Mouse (Mus musculus) right cerebral cortex, postnatal 14 days (tissue): ENCODE measurements at regions not wholly inside any gene's neighbourhood (a gene's known extent, or its start where the extent isn't known, plus 50 kb on each side); places are given as distances from the start of the nearest gene placed in this dataset.

Source experiments
- DNase-seq: peaks from one replicate; pipeline ENCODE4 v3.0.0; 2022

GRCm38 (mm10) chr8:126807171-126807768 is 138.4 kb downstream of the Tomm20 start:
- no peak for DNase-seq

- no peak for DNase-seq
Observed at GRCm38 (mm10) chr8:126806591-126806990, 139.1 kb downstream of the Tomm20 start.

- no peak for DNase-seq
Observed at GRCm38 (mm10) chr8:126806181-126806560, 139.5 kb downstream of the Tomm20 start.

GRCm38 (mm10) chr8:126805365-126806180 is 140.1 kb downstream of the Tomm20 start:
- DNase-seq, result no peak

GRCm38 (mm10) chr8:126804115-126804514 is 141.5 kb downstream of the Tomm20 start:
- no peak for DNase-seq

- DNase-seq, result no peak
Observed at GRCm38 (mm10) chr8:126802641-126803040, 143.0 kb downstream of the Tomm20 start.

GRCm38 (mm10) chr8:126800976-126801375 is 144.7 kb downstream of the Tomm20 start:
- no peak for DNase-seq

GRCm38 (mm10) chr8:126797571-126798334 is 147.9 kb downstream of the Tomm20 start:
- DNase-seq, result no peak

- DNase-seq, result no peak
Observed at GRCm38 (mm10) chr8:126793657-126794056, 152.0 kb downstream of the Tomm20 start.

- no peak for DNase-seq
Observed at GRCm38 (mm10) chr8:126791069-126791468, 154.6 kb downstream of the Tomm20 start.

GRCm38 (mm10) chr8:126790214-126790613 is 155.4 kb downstream of the Tomm20 start:
- DNase-seq, result no peak

GRCm38 (mm10) chr8:126789076-126789475 is 156.6 kb downstream of the Tomm20 start:
- no peak for DNase-seq

GRCm38 (mm10) chr8:126788669-126789068 is 157.0 kb downstream of the Tomm20 start:
- DNase-seq, result no peak

GRCm38 (mm10) chr8:126787398-126787797 is 158.2 kb downstream of the Tomm20 start:
- no peak for DNase-seq

- DNase-seq, result no peak
Observed at GRCm38 (mm10) chr8:126785211-126785610, 160.4 kb downstream of the Tomm20 start.

- no peak for DNase-seq
Observed at GRCm38 (mm10) chr8:126784604-126785003, 161.0 kb downstream of the Tomm20 start.

GRCm38 (mm10) chr8:126783703-126784440 is 161.8 kb downstream of the Tomm20 start:
- no peak for DNase-seq

GRCm38 (mm10) chr8:126778673-126779072 is 167.0 kb downstream of the Tomm20 start:
- DNase-seq, result no peak

- DNase-seq, result no peak
Observed at GRCm38 (mm10) chr8:126778131-126778530, 167.5 kb downstream of the Tomm20 start.

- no peak for DNase-seq
Observed at GRCm38 (mm10) chr8:126776605-126777469, 168.8 kb downstream of the Tomm20 start.

GRCm38 (mm10) chr8:126775334-126775733 is 170.3 kb downstream of the Tomm20 start:
- no peak for DNase-seq

GRCm38 (mm10) chr8:126774816-126775215 is 170.8 kb downstream of the Tomm20 start:
- DNase-seq, result no peak
